Mouse (Mus musculus): ENCODE measurements around the gene Hexim2.

The Hexim2 gene

DNA sequence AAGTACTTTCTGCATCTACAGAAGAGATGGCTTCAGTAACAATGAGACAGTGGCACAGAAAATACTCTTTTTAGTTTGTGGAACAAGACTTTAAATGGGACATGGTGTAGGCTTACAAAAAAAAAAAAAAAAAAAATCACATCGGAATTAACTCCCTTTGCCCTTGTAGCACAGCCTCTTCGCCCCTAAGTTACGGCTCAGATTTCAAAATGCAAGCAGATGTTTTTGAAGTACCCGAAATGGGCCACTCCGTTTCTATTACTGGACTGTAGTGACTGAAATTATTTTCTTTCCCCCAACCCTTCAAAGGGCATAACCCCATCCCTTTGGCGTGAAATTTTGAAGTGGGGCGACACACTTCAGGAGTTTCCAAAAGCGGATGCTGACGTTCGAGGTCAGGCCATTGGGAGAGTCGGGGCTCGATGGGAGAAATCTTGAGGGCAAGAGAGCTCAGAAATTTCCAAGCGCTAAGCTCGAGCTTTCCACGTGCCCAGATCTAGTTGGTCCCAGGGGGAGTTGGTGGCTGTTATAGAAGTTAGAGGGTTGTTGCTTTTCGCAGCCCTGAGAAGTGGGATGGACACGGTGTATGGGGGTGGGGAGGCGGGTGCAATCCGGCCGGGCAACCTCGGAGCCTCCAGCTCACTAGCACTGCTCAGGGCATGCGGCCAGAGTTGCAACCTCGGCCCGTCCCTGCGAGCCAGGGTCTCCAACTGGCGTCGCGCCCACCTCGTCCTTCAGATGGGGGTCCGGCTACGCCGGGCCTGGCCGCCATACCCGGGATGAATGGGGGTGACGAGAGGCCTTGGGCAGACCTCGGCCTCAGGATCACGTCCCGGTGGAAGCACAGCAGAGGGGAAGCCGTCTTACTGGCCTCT is at the start of gene Hexim2:
TSS of gene Hexim2 (plus strand) at position 729 of the 875 bp plus-strand sequence.
- DNase-seq (ENCODE audit: low spot score) = no peak

DNA sequence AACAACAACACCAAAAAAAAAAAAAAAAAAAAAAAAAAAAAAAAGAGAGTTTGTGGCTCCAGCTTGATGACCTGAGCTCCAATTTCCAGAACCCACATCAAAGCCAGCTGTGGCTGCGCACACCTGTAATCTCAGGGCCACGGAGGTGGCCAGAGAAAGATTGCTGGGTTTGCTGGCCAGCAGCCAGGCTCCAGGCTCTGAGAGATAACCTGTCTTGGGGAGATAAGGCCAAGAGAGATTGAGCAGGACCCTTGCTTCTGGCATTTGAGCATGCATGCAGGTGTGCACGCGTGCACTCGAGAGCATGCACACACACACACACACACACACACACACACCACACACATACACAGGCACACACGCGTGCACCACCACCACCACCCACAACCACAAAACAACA is 38.9 kb upstream of the Hexim2 start:
- DNase-seq (ENCODE audit: low spot score) = no peak

DNA sequence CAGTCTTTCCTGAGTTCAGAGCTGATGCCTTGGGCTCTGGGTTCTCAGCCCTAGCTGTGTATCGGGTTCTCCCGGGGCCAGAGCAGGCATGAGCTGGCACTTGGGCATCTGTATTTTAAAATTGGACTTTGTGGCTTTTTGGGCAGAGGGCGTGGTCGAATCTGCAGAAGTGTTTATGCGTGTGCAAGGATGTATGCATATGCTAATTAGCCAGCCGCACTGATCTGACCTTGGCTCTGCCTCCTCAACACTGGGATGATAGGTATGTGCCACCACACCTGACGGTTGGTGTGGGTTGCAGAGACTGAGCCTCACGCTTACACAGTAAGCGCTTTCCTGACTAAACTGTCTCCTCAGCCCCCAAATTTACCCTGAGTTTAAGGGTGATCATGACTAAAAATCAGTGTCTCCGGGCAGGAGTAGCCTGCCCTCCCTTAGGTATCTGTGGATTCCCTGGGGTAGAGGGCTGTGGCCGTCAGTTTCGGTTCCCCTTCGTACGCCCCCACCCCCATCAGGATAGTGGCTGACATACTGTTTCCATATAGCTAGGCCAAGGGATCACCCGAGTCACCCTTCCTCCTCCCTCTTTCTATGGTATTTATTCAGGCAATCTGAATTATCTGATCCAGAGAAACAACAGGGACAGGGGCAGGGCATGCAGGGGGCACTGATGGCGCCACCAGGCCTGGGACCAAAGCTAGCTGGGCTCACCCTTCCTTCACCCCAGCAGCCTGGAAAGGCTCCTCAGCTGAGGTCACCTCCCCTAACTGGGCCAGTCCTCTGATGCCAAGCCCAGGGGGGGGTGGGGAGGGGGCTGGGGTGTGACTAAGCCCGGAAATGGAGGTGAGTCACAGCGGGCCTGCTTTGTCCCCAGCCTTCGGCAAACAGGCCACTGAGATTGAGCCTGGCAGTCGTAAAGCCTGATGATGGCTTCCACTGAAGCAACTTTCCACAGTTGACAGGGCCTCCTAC is 38.1 kb upstream of the Hexim2 start:
- DNase-seq (ENCODE audit: low spot score) = no peak

- no peak for DNase-seq (ENCODE audit: low spot score)
These were observed 37.0 kb upstream of the Hexim2 start for GRCm38 (mm10) chr11:103095107-103095670.

GRCm38 (mm10) chr11:103095801-103096200 is 36.4 kb upstream of the Hexim2 start:
- DNase-seq (ENCODE audit: low spot score) = no peak

GRCm38 (mm10) chr11:103096979-103097894 is 35.0 kb upstream of the Hexim2 start:
- no peak for DNase-seq (ENCODE audit: low spot score)

- DNase-seq (ENCODE audit: low spot score) = no peak
These were observed 33.6 kb upstream of the Hexim2 start for GRCm38 (mm10) chr11:103098531-103099190.

- no peak for DNase-seq (ENCODE audit: low spot score)
These were observed 32.8 kb upstream of the Hexim2 start for GRCm38 (mm10) chr11:103099352-103099940.

DNA sequence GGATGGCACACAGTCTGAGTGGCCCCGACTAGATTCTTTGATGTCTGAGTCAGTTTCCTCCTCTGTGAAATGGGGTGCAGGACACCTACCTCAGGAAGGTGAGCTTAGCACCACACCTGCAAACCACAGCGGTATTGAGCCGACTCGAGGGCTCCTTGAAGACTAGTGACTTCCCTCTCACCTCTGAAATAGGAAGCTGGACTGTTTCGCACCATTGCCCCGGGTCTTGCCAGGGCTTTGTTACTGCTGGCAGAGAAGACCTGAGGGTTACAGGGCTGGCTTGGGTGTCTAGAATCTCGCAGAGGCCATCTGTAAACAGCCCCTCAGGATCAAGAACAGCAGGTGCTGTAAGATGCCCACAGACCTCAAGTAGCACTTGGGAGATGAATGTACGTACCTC is 31.9 kb upstream of the Hexim2 start:
- no peak for DNase-seq (ENCODE audit: low spot score)

DNA sequence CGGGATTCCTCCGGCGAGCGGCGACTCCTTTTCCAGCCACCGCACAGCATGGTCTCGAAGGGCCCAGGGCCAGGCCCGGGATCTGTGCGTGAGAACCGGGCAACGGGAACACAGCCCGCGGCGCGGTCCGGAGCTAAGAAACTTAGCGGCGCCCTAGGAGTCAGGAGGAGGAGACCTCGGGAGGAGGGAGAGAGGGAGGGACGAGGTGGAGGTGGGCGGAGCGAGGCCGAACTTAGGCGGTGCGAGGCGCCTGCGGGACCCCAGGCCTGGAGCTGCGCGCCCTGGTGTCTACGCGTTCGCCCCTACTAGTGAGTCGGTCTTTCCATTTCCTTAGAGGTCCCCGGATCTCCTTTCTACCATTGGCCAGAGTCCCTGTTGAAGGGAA is 30.8 kb upstream of the Hexim2 start, which contains the start of the genes Plcd3 and Acbd4:
TSS of gene Plcd3 (minus strand) at position 178 of the 385 bp plus-strand sequence.
TSS of gene Acbd4 (plus strand) at position 202 of the 385 bp plus-strand sequence.
- peak; percentile 65 for DNase-seq (ENCODE audit: low spot score)

- peak; percentile 64 for DNase-seq (ENCODE audit: low spot score)
These were observed 30.2 kb upstream of the Hexim2 start for GRCm38 (mm10) chr11:103101866-103102501.

- peak; percentile 100 for DNase-seq (ENCODE audit: low spot score)
These were observed 29.4 kb upstream of the Hexim2 start for GRCm38 (mm10) chr11:103102725-103103349.

DNA sequence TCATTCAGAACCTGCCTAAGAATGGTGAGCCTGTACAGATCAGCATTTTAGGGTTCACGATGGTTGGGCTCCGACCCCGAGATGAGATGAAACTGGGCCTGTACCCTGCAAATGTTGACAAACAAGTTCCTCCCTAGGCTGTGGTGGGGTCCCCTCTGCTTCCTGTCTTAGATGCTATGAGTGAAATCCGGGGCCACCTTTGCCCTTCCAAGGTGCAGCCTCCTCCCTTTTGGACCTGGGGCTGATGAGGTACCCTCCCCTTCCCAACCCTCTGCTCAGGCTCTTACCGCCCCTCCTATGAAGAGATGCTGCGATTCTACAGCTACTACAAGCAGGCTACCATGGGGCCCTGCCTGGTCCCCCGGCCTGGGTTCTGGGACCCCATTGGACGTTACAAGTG is 28.6 kb upstream of the Hexim2 start:
- no peak for DNase-seq (ENCODE audit: low spot score)

DNA sequence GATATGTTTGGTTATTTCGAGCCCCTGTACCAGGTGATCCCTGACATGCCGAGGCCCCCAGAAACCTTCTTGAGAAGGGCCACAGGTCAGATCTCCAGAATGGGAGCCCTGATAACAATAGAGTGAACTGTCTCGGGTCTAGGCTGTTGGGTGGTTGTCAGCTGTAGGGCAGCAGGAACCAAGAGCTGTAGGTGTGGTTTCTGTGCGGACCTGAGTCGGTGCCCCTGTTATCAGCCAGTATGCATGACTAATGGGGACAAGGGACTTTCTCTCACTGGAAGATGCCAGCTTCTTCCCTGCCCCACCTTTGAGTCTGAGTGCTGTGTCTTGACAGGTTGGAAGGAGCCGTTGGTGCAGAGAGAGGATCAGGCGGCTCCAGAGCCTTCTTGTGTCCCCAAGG is 27.8 kb upstream of the Hexim2 start:
- DNase-seq (ENCODE audit: low spot score) = peak; percentile 39

DNA sequence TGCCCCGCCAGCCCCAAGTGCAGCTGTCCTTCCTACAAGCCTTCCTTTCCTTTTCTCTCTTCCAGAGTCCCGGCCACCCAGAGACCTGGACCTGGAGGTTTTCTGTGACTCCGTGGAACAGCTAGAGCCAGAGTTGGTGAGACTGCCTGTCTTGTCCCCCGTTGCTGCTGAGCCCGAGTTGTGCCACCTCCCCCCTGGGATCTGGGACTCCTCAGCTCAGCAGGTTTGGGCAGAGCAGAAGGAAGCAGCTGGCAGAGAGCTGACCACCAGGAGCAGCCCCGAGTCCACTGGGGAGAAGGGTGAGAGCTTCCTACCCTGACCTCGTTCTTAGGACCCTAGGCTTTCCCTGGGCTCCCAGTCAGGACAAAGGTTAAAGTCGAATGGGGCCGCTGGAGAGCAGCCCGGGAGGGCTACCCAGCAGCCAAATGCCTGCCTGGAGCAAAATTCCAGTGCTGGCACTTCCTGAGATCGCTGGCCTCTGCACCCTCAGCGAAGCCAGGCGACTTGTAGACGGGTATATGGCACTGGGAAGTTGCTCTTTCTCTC is 27.0 kb upstream of the Hexim2 start:
- no peak for DNase-seq (ENCODE audit: low spot score)

GRCm38 (mm10) chr11:103105810-103106209 is 26.4 kb upstream of the Hexim2 start:
- no peak for DNase-seq (ENCODE audit: low spot score)

DNA sequence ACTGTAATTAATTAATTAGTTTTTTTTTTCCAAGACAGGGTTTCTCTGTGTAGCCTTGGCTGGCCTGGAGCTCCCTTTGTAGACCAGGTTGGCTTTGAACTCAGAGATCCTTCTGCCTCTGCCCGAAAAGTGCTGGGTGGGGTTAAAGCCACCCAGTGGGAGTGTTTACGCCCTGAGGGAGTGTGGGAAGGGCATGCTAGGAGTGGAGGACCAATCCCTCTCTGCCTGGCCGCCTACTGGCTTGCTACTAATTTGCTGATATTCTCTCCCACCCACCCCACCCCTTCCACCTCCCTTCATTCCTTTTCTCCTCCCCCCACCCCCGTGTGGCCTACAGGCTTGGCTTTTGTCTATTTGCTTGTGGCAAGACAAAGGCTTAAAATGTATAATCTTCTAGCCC is 25.8 kb upstream of the Hexim2 start:
- no peak for DNase-seq (ENCODE audit: low spot score)

DNA sequence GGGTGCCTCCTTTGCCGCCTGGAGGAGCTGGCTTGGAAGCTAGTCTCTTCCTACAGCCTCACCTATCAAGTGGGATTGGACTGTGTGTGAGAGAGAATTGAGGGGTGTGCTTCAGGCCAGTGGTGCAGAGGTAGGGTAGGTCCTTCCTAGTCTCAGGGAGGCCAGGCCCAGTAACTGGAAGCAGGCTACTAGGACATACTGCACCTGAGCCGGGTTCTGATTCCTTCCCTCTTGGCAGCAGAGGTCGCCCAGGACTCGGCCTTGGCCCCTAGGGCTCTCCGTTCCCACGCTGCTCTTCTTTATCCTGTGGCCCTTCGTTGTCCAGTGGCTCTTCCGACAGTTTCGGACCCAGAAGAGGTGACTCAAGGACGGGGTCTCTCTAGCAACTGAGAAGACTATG is 20.9 kb upstream of the Hexim2 start:
- DNase-seq (ENCODE audit: low spot score) = no peak

Measured in spleen, adult 12 weeks (tissue).